In genomic region chr3:84492148-84492547, GRCm38 (mm10) we compare ENCODE assay signal across 15 mouse cellular contexts.
"Had no signal": no experiment of that assay in that cellular context is flagged by ENCODE, and none has a peak within 500 bp of the region (broad histone marks: within the 10 kb centered on the region; RNA-seq: fewer than 3 reads in every experiment).

No protein-coding gene starts in this region.

- H3K27ac ChIP-seq: kidney, postnatal 0 days; left cerebral cortex, adult 2 months; limb, embryonic 10.5 days; liver, embryonic 15.5 days; midbrain, embryonic 15.5 days; neural tube, embryonic 12.5 days had no signal

- ATAC-seq: midbrain, embryonic 15.5 days had no signal

- DNase-seq: kidney, adult 11 months; kidney, adult 9 months; kidney, postnatal 4 days; lung, embryonic 14.5 days; right cerebral cortex, postnatal 4 days; spleen, adult 18-20 months; thymus, adult 18-20 months; thymus, postnatal 14 days had no signal

- H3K4me1 ChIP-seq: limb, embryonic 10.5 days; liver, embryonic 15.5 days; midbrain, embryonic 15.5 days had no signal

- H3K4me3 ChIP-seq: left cerebral cortex, adult 2 months; limb, embryonic 10.5 days; liver, embryonic 15.5 days; megakaryocyte, embryonic 14.5 days; midbrain, embryonic 15.5 days; neural tube, embryonic 12.5 days had no signal
